In the genomic region with DNA sequence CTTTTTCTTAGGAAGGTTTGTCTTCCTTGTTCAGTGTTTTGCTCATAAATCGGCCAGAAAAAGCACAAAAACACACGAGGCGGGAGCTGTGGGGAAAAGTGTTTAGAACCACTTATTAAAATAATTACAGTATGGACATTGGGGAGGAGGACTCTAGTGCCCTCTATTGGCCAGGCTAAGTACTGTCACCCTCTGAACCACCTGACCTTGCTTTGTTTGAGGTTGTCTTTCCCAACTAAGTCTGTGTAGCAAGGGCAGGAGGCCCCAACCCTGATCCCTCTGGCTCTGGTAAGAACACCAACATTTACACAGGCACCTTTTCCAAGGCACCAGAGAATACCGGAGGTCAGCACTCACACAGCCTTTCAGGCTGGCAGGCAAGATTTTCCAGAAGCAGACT, we compare ENCODE assay signal across 9 mouse cellular contexts. TPM values are rescaled to one million over a fixed set of nuclear protein-coding genes. Genes with fewer than 3 reads are reported as not detected.
DNase-seq lines count a peak whose midpoint lies in the region; ATAC-seq and TF ChIP-seq lines count a peak whose summit lies in the region.
"Had no signal": no experiment of that assay in that cellular context is flagged by ENCODE, and none has a peak within 500 bp of the region (broad histone marks: within the 10 kb centered on the region; RNA-seq: fewer than 3 reads in every experiment).

No protein-coding gene starts in this region.

- WGBS in heart, embryonic 15.5 days: 71% methylated on average over 4 of the region's 4 CpGs
- 58% methylated on average over 4 of the region's 4 CpGs for WGBS in lung, embryonic 16.5 days
- WGBS in stomach, postnatal 0 days: 53% methylated on average over 4 of the region's 4 CpGs

- H3K27me3 ChIP-seq in heart, embryonic 15.5 days: no peaks in the 10 kb centered on the region
- H3K27me3 ChIP-seq in CH12.LX (replicated peaks): no peaks in the 10 kb centered on the region
- H3K27me3 ChIP-seq in lung, embryonic 16.5 days (ENCODE audit: control insufficient read depth, insufficient read depth, low read depth, low read length): no peaks in the 10 kb centered on the region
- no peaks in the 10 kb centered on the region for H3K27me3 ChIP-seq in stomach, postnatal 0 days (ENCODE audit: control insufficient read depth, insufficient read depth, low read length)

- no peak for DNase-seq in heart, adult 11 months
- peak; percentile 54 for DNase-seq in CH12.LX (ENCODE audit: extremely low read depth)
- DNase-seq in heart, postnatal 4 days: peak; percentile 63
- DNase-seq in stomach, postnatal 0 days (ENCODE audit: low spot score): peak; percentile 72
- no peak for DNase-seq in left cerebral cortex, postnatal 14 days (ENCODE audit: low spot score in 2 of 2)

- H3K27ac ChIP-seq in heart, embryonic 15.5 days: no peak overlapping the region
- no peak overlapping the region for H3K27ac ChIP-seq in CH12.LX (ENCODE audit: insufficient read depth, low read depth)
- H3K27ac ChIP-seq in bone marrow macrophage, adult 2 months (ENCODE audit: insufficient read depth, low read depth, low read length): no peak overlapping the region
- H3K27ac ChIP-seq in lung, embryonic 16.5 days (ENCODE audit: low read length): no peak overlapping the region
- H3K27ac ChIP-seq in stomach, postnatal 0 days (replicated peaks): 0 out of 2 replicates have a peak overlapping the region, but pooled peaks have one; percentile 9

- H3K4me2 ChIP-seq in heart, embryonic 15.5 days: no peak overlapping the region
- no peak overlapping the region for H3K4me2 ChIP-seq in CH12.LX (ENCODE audit: insufficient read depth, low read depth, poor library complexity, severe bottlenecking)
- no peak overlapping the region for H3K4me2 ChIP-seq in lung, embryonic 16.5 days (ENCODE audit: low read depth, low read length)
- H3K4me2 ChIP-seq in stomach, postnatal 0 days (replicated peaks; ENCODE audit: low read depth): no peak overlapping the region

- in situ Hi-C loops in CH12.LX (cut with MboI; ENCODE audit: low pct_ligation_motif_present, low pct_unique_long_range_greater_than_20kb, low sequenced_read_pairs): loop anchor here (10.0 kb wide), 1 partner anchor 69 kb away; no protein-coding TSS in a partner anchor

- H3K4me1 ChIP-seq in heart, embryonic 15.5 days (replicated peaks): 0 out of 2 replicates have a peak, but pooled peaks cover 2% of the 10 kb centered on the region
- peaks cover 6 to 66% of the 10 kb centered on the region in 2 experiments for H3K4me1 ChIP-seq in CH12.LX (ENCODE audit: control insufficient read depth in 1 of 2, insufficient read depth in 2 of 2)
- H3K4me1 ChIP-seq in bone marrow macrophage, adult 2 months (ENCODE audit: control insufficient read depth, insufficient read depth, low read length): peaks cover 25% of the 10 kb centered on the region
- H3K4me1 ChIP-seq in lung, embryonic 16.5 days (replicated peaks; ENCODE audit: control insufficient read depth, insufficient read depth, low read length): peaks cover 5% of the 10 kb centered on the region; the same call in 1 of the 2 replicates
- no peaks in the 10 kb centered on the region for H3K4me1 ChIP-seq in stomach, postnatal 0 days (replicated peaks; ENCODE audit: control insufficient read depth, insufficient read depth)

- TF ChIP-seq POLR2A in CH12.LX (IDR thresholded peaks at IDR 0.05; ENCODE audit: low read depth, low read length): no peak
- no peak for TF ChIP-seq POLR2A in bone marrow macrophage, adult 2 months (IDR thresholded peaks at IDR 0.05; ENCODE audit: borderline replicate concordance, low read depth, low read length)

- H3K9me3 ChIP-seq in heart, embryonic 15.5 days (replicated peaks): no peaks in the 10 kb centered on the region
- no peaks in the 10 kb centered on the region for H3K9me3 ChIP-seq in CH12.LX (replicated peaks; ENCODE audit: low read length)
- no peaks in the 10 kb centered on the region for H3K9me3 ChIP-seq in lung, embryonic 16.5 days (ENCODE audit: control insufficient read depth, low read length)
- H3K9me3 ChIP-seq in stomach, postnatal 0 days (ENCODE audit: control insufficient read depth, low read length): no peaks in the 10 kb centered on the region

- intact Hi-C loops in left cerebral cortex, postnatal 14 days (cut with DNase I): loop anchor here (5.0 kb wide), 1 partner anchor 72 kb away; no protein-coding TSS in a partner anchor

- no peak overlapping the region for H3K4me3 ChIP-seq in heart, embryonic 15.5 days
- no peak overlapping the region for H3K4me3 ChIP-seq in CH12.LX (replicated peaks in 1 of 3; ENCODE audit: low read depth in 2 of 3, low read length in 2 of 3, poor library complexity in 1 of 3)
- H3K4me3 ChIP-seq in bone marrow macrophage, adult 2 months (ENCODE audit: insufficient read depth, low read length): no peak overlapping the region
- H3K4me3 ChIP-seq in lung, embryonic 16.5 days (ENCODE audit: low read length): no peak overlapping the region
- H3K4me3 ChIP-seq in stomach, postnatal 0 days (ENCODE audit: low read depth, low read length): no peak overlapping the region
- H3K4me3 ChIP-seq: erythroblast, embryonic 14.5 days had no signal

- dilution Hi-C loops in CH12.LX (cut with MboI; ENCODE audit: extremely low pct_ligation_motif_present, extremely low pct_unique_long_range_greater_than_20kb, low sequenced_read_pairs): no loop called here

- TF ChIP-seq EP300 in CH12.LX (IDR thresholded peaks at IDR 0.05; ENCODE audit: low read length): no peak
- no peak for TF ChIP-seq EP300 in stomach, postnatal 0 days (optimal IDR thresholded peaks at IDR 0.05)

- H3K79me2 ChIP-seq in CH12.LX (replicated peaks; ENCODE audit: control insufficient read depth, extremely low read depth, insufficient read depth, poor library complexity, severe bottlenecking): no peaks in the 10 kb centered on the region

- ATAC-seq in heart, embryonic 15.5 days (replicated peaks; ENCODE audit: insufficient number of reproducible peaks, insufficient read depth, low FRiP score, low read depth): 0 out of 2 replicates have a peak, but pooled peaks have one; percentile 39
- ATAC-seq in lung, embryonic 16.5 days (ENCODE audit: low read depth): peak; percentile 12; the same call in 1 of the 2 replicates
- peak; percentile 81 for ATAC-seq in stomach, postnatal 0 days (ENCODE audit: low FRiP score, low TSS enrichment)

- H3K9ac ChIP-seq in heart, embryonic 15.5 days: no peak overlapping the region
- H3K9ac ChIP-seq in CH12.LX (ENCODE audit: insufficient read depth, low read depth): no peak overlapping the region
- H3K9ac ChIP-seq in lung, embryonic 16.5 days (ENCODE audit: low read length): no peak overlapping the region
- H3K9ac ChIP-seq in stomach, postnatal 0 days (ENCODE audit: low read length): no peak overlapping the region

- peak; percentile 76 to 84 for TF ChIP-seq CTCF in CH12.LX (conservative IDR thresholded peaks at IDR 0.05 in 1 of 2, IDR thresholded peaks at IDR 0.05 in 1 of 2; ENCODE audit: low read depth in 2 of 2, low read length in 2 of 2)
- TF ChIP-seq CTCF in bone marrow macrophage, adult 2 months (IDR thresholded peaks at IDR 0.05; ENCODE audit: low read depth, low read length): peak; percentile 29; the same call in 1 of the 2 replicates
- peak; percentile 84 for TF ChIP-seq CTCF in stomach, postnatal 0 days (IDR thresholded peaks at IDR 0.05; ENCODE audit: low read depth)

- TF ChIP-seq RAD21 in CH12.LX (IDR thresholded peaks at IDR 0.05; ENCODE audit: low read depth, low read length): peak; percentile 54

- no peaks in the 10 kb centered on the region for H3K36me3 ChIP-seq in heart, embryonic 15.5 days
- H3K36me3 ChIP-seq in CH12.LX (replicated peaks in 1 of 2; ENCODE audit: control insufficient read depth in 1 of 2, insufficient read depth in 1 of 2, low read length in 1 of 2): no peaks in the 10 kb centered on the region
- H3K36me3 ChIP-seq in lung, embryonic 16.5 days (ENCODE audit: control insufficient read depth, insufficient read depth, low read length): no peaks in the 10 kb centered on the region
- H3K36me3 ChIP-seq in stomach, postnatal 0 days (ENCODE audit: control insufficient read depth, insufficient read depth, low read length): no peaks in the 10 kb centered on the region

TF ChIP-seq in CH12.LX, 34 proteins besides CTCF, POLR2A, EP300 and RAD21:
- TF ChIP-seq KAT2A (IDR thresholded peaks at IDR 0.05; ENCODE audit: insufficient replicate concordance, low read length) (no peak), SMC3 (IDR thresholded peaks at IDR 0.05; ENCODE audit: low read depth, low read length) (peak; percentile 53), ELF1 (IDR thresholded peaks at IDR 0.05; ENCODE audit: low read depth, low read length) (0 out of 2 replicates have a peak, but pooled peaks have one; percentile 11)

RNA-seq across cellular contexts. Expression of gene Cmtm8, which starts 28.6 kb away (rescaled TPM):
- polyA plus RNA-seq in heart, embryonic 15.5 days (2015; fragmentation: Nextera tagmentation; extraction: Ambion mirVana): 15.0 and 19.6 TPM in 2 replicates
- 1.8 and 2.7 TPM in 2 replicates for total RNA-seq in CH12.LX (2012; rRNA removed)
- total RNA-seq in CH12.LX (2014; rRNA removed): 1.4 and 1.6 TPM in 2 replicates
- 4.1 and 4.4 TPM in 2 replicates for polyA plus RNA-seq in CH12.LX (2012; ENCODE audit: insufficient read length, low read depth)
- polyA plus RNA-seq in bone marrow macrophage, adult 2 months (2012; ENCODE audit: insufficient read depth, insufficient read length, missing spikeins): 0.85 and 1.7 TPM in 2 replicates
- total RNA-seq in heart, postnatal 4 days (2021): 1 to 10 TPM; 8.7 to 9.8 TPM
- 118 and 126 TPM in 2 replicates for polyA plus RNA-seq in lung, embryonic 16.5 days (2015; fragmentation: Nextera tagmentation; extraction: Ambion mirVana)
- polyA plus RNA-seq in stomach, postnatal 0 days (2015; fragmentation: Nextera tagmentation; extraction: Ambion mirVana): 66.5 and 68.0 TPM in 2 replicates
- total RNA-seq in left cerebral cortex, postnatal 14 days (2021): 1 to 10 TPM; 1.6 to 2.3 TPM

RNA-seq across cellular contexts. Expression of gene Cmtm7, which starts 33.7 kb away (rescaled TPM):
- polyA plus RNA-seq in heart, embryonic 15.5 days (2015; fragmentation: Nextera tagmentation; extraction: Ambion mirVana): 97.5 and 134 TPM in 2 replicates
- total RNA-seq in CH12.LX (2012; rRNA removed) (73.1 and 80.8 TPM in 2 replicates), CH12.LX (2014; rRNA removed) (37.6 and 46.0 TPM in 2 replicates)
- 38.2 and 45.5 TPM in 2 replicates for polyA plus RNA-seq in CH12.LX (2012; ENCODE audit: insufficient read length, low read depth)
- polyA plus RNA-seq in bone marrow macrophage, adult 2 months (2012; ENCODE audit: insufficient read depth, insufficient read length, missing spikeins): 184 and 192 TPM in 2 replicates
- total RNA-seq in heart, postnatal 4 days (2021): 10 to 100 TPM; 44.0 to 47.2 TPM
- polyA plus RNA-seq in lung, embryonic 16.5 days (2015; fragmentation: Nextera tagmentation; extraction: Ambion mirVana): 78.1 and 88.7 TPM in 2 replicates
- 83.2 and 84.9 TPM in 2 replicates for polyA plus RNA-seq in stomach, postnatal 0 days (2015; fragmentation: Nextera tagmentation; extraction: Ambion mirVana)
- total RNA-seq in left cerebral cortex, postnatal 14 days (2021): 1 to 10 TPM; 5.1 to 5.9 TPM

Comparison
In these comparisons a context has a peak if more than half of its experiments do, and no peak if none do; other contexts are left out.
1. DNase-seq: peak in CH12.LX (single experiment), heart, postnatal 4 days (single experiment) and stomach, postnatal 0 days (single experiment); none in heart, adult 11 months (single experiment) and left cerebral cortex, postnatal 14 days (0 of 2).
2. ATAC-seq: peak in every context shown above with its lines; median percentile 81 in stomach, postnatal 0 days; 39 in heart, embryonic 15.5 days; 12 in lung, embryonic 16.5 days.
3. CTCF ChIP-seq: peak in every context shown above with its lines; median percentile 84 in stomach, postnatal 0 days; 80 in CH12.LX; 29 in bone marrow macrophage, adult 2 months.